Mouse (Mus musculus) spleen, adult 2 months (tissue): ENCODE data around the gene Slc12a7.

ENCODE experiments used
- CTCF ChIP-seq: fragments of 200-500 bp; IDR thresholded peaks from 2 replicates; pipeline ENCODE4 v1.5.1; 2011; ENCODE audit warnings: mild to moderate bottlenecking, inconsistent platforms; ENCODE audit not compliant: insufficient read depth, insufficient read length, insufficient replicate concordance; ENCODE audit errors: extremely low read depth
- POLR2A ChIP-seq: fragments of 200-500 bp; IDR thresholded peaks from 2 replicates; pipeline ENCODE4 v1.6.1; 2011; ENCODE audit warnings: low read depth, low read length, inconsistent platforms

- no peak for TF ChIP-seq CTCF
- no peak for TF ChIP-seq POLR2A
Observed at GRCm38 (mm10) chr13:73803450-73804178, 70.7 kb downstream of the Slc12a7 start.
